In the genomic region with DNA sequence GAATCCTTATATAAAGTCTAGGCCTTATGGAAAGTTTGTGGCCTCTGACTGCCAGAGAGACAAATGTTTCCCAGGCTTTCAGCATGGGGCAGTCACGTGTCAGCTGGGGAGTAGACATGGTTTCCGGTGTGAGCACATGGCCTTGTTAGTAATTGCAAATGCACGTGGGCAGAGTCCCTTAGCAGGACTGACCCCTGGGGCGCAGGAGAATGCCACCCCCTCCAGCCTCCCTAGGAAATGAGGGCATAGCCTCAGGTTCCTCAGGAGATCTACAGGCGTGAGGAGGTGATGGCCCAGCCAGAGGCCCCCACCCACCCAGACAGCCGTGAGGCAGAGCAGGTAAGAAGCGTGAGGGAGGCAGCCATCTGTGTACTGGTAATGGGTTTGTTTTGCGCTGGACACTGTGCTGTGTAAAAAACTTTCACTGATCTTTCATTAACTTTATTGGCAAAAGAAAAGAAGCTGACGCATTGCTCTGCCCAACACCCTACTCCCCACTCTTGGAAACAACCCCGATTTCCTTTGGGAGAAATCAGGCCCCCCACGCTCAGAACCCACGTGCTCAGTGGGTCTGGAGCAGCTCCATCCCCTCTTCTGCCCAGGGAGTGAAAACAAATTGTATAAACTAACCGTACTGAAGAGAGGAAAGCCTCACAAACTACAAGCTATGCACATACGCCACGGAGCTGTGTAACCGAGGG, we compare ENCODE assay signal across 8 mouse cellular contexts. TPM values are rescaled to one million over a fixed set of nuclear protein-coding genes. Genes with fewer than 3 reads are reported as not detected.
DNase-seq lines count a peak whose midpoint lies in the region; ATAC-seq and TF ChIP-seq lines count a peak whose summit lies in the region.

No protein-coding gene starts in this region.

- H3K27me3 ChIP-seq in stomach, embryonic 16.5 days (ENCODE audit: control insufficient read depth, insufficient read depth, low read length) = no peaks in the 10 kb centered on the region
- no peaks in the 10 kb centered on the region for H3K27me3 ChIP-seq in cerebellum, adult 2 months (ENCODE audit: control insufficient read depth, insufficient read depth, low read length)

- peak; percentile 59 for DNase-seq in embryo, embryonic 11 days
- DNase-seq in embryo, embryonic 10 days (ENCODE audit: low spot score) = no peak
- peak; percentile 44 to 46 for DNase-seq in right cerebral cortex, adult 2 months (ENCODE audit: low spot score in 2 of 2)
- no peak for DNase-seq in right cerebral cortex, postnatal 14 days
- DNase-seq in kidney, postnatal 10 days = peak; percentile 74
- DNase-seq in liver = no peak
- DNase-seq in cerebellum, adult 2 months = no peak

- no peaks in the 10 kb centered on the region for H3K9me3 ChIP-seq in stomach, embryonic 16.5 days (replicated peaks; ENCODE audit: control insufficient read depth, low read length)

- no peak for TF ChIP-seq CTCF in cerebellum, adult 2 months (IDR thresholded peaks at IDR 0.05; ENCODE audit: borderline replicate concordance, insufficient read depth, low read depth, low read length)

- H3K27ac ChIP-seq in stomach, embryonic 16.5 days (ENCODE audit: low read length) = peak overlapping the region; percentile 69
- H3K27ac ChIP-seq in cerebellum, adult 2 months (ENCODE audit: insufficient read depth, low read length) = no peak overlapping the region

- WGBS in stomach, embryonic 16.5 days = 47% methylated on average over 16 of the region's 16 CpGs
- 61% methylated on average over 16 of the region's 16 CpGs for WGBS in cerebellum, adult 2 months

- peaks cover 24% of the 10 kb centered on the region for H3K4me1 ChIP-seq in stomach, embryonic 16.5 days (ENCODE audit: control insufficient read depth, insufficient read depth, low read length)
- H3K4me1 ChIP-seq in cerebellum, adult 2 months (ENCODE audit: control insufficient read depth, insufficient read depth, low read length) = peaks cover 32% of the 10 kb centered on the region

- TF ChIP-seq POLR2A in cerebellum, adult 2 months (IDR thresholded peaks at IDR 0.05; ENCODE audit: borderline replicate concordance, insufficient read depth, low read length) = no peak

- no peak overlapping the region for H3K4me3 ChIP-seq in stomach, embryonic 16.5 days (replicated peaks; ENCODE audit: low read length)
- no peak overlapping the region for H3K4me3 ChIP-seq in cerebellum, adult 2 months (replicated peaks; ENCODE audit: insufficient read depth, low read depth, low read length)

- no peak overlapping the region for H3K9ac ChIP-seq in stomach, embryonic 16.5 days (ENCODE audit: low read length)

- H3K4me2 ChIP-seq in stomach, embryonic 16.5 days (ENCODE audit: low read depth, low read length) = no peak overlapping the region

- peak; percentile 50; the same call in 1 of the 2 replicates for ATAC-seq in stomach, embryonic 16.5 days (ENCODE audit: insufficient read depth, low FRiP score)

- no peaks in the 10 kb centered on the region for H3K36me3 ChIP-seq in stomach, embryonic 16.5 days (ENCODE audit: control insufficient read depth, insufficient read depth, low read length)

RNA-seq across cellular contexts. Expression of a gene that starts 35.8 kb away (rescaled TPM):
- 59.5 and 69.6 TPM in 2 replicates for polyA plus RNA-seq in stomach, embryonic 16.5 days (2015; fragmentation: Nextera tagmentation; extraction: Ambion mirVana)
- polyA plus RNA-seq in cerebellum, adult 2 months (2012; rRNA removed) = 6.4 and 7.4 TPM in 2 replicates

RNA-seq across cellular contexts. Expression of a gene that starts 48.6 kb away (rescaled TPM):
- polyA plus RNA-seq in stomach, embryonic 16.5 days (2015; fragmentation: Nextera tagmentation; extraction: Ambion mirVana) = 14.1 and 16.6 TPM in 2 replicates
- 120 and 133 TPM in 2 replicates for polyA plus RNA-seq in cerebellum, adult 2 months (2012; rRNA removed)

Comparison
In these comparisons a context has a peak if more than half of its experiments do, and no peak if none do; other contexts are left out.
1. DNase-seq: peak in embryo, embryonic 11 days (single experiment), right cerebral cortex, adult 2 months (2 of 2) and kidney, postnatal 10 days (single experiment); none in embryo, embryonic 10 days (single experiment), right cerebral cortex, postnatal 14 days (single experiment), liver (single experiment) and cerebellum, adult 2 months (0 of 2).